Mouse (Mus musculus) right cerebral cortex, postnatal 25 days (tissue): ENCODE measurements around the gene Gpr87.

Experiments
- DNase-seq: peaks from one replicate; pipeline ENCODE4 v3.0.0; 2022

Gene Gpr87

GRCm38 (mm10) chr3:59194938-59195337, at the start of gene Gpr87:
TSS of gene Gpr87 (minus strand) at chr3:59195104.
- DNase-seq = no peak

- peak; percentile 74 for DNase-seq
Observed at GRCm38 (mm10) chr3:59243384-59243783, 48.5 kb upstream of the Gpr87 start.

GRCm38 (mm10) chr3:59234878-59235277, 40.0 kb upstream of the Gpr87 start:
- DNase-seq = no peak

GRCm38 (mm10) chr3:59230912-59231311, 36.0 kb upstream of the Gpr87 start:
- DNase-seq = no peak

- no peak for DNase-seq
Observed at GRCm38 (mm10) chr3:59228730-59229551, 34.0 kb upstream of the Gpr87 start.

- DNase-seq = no peak
Observed at GRCm38 (mm10) chr3:59227696-59228095, 32.8 kb upstream of the Gpr87 start.

- DNase-seq = no peak
Observed at GRCm38 (mm10) chr3:59225411-59225810, 30.5 kb upstream of the Gpr87 start.

- DNase-seq = no peak
Observed at GRCm38 (mm10) chr3:59222303-59222702, 27.4 kb upstream of the Gpr87 start.

GRCm38 (mm10) chr3:59219326-59219725, 24.4 kb upstream of the Gpr87 start:
- no peak for DNase-seq

GRCm38 (mm10) chr3:59217211-59217610, 22.3 kb upstream of the Gpr87 start:
- DNase-seq = no peak

GRCm38 (mm10) chr3:59212404-59212803, 17.5 kb upstream of the Gpr87 start:
- no peak for DNase-seq

- no peak for DNase-seq
Observed at GRCm38 (mm10) chr3:59211784-59212183, 16.9 kb upstream of the Gpr87 start.

GRCm38 (mm10) chr3:59210727-59211126, 15.8 kb upstream of the Gpr87 start, which contains the start of gene P2ry13:
TSS of gene P2ry13 (minus strand) at chr3:59210882.
- DNase-seq = no peak

GRCm38 (mm10) chr3:59210089-59210488, 15.2 kb upstream of the Gpr87 start:
- no peak for DNase-seq

- no peak for DNase-seq
Observed at GRCm38 (mm10) chr3:59208650-59209548, 14.0 kb upstream of the Gpr87 start.

GRCm38 (mm10) chr3:59205941-59206340, 11.0 kb upstream of the Gpr87 start:
- DNase-seq = no peak

GRCm38 (mm10) chr3:59204719-59205503, 10.0 kb upstream of the Gpr87 start:
- no peak for DNase-seq

- DNase-seq = no peak
Observed at GRCm38 (mm10) chr3:59203802-59204520, 9.1 kb upstream of the Gpr87 start.

- DNase-seq = no peak
Observed at GRCm38 (mm10) chr3:59197329-59197948, 2.5 kb upstream of the Gpr87 start.

- no peak for DNase-seq
Observed at GRCm38 (mm10) chr3:59194099-59194498, 805 bp downstream of the Gpr87 start.

- DNase-seq = no peak
Observed at GRCm38 (mm10) chr3:59191674-59192073, 3.2 kb downstream of the Gpr87 start.

- DNase-seq = no peak
Observed at GRCm38 (mm10) chr3:59187336-59187735, 7.6 kb downstream of the Gpr87 start.
